Comparison of ENCODE assay signal across 13 mouse cellular contexts in genomic region chr15:27904346-27905005, GRCm38 (mm10).
A peak's percentile ranks its signal among the peaks of the same experiment; 100 is the strongest.
DNase-seq lines count a peak whose midpoint lies in the region; ATAC-seq and TF ChIP-seq lines count a peak whose summit lies in the region.
"Had no signal": no experiment of that assay in that cellular context is flagged by ENCODE, and none has a peak within 500 bp of the region (broad histone marks: within the 10 kb centered on the region; RNA-seq: fewer than 3 reads in every experiment).

No protein-coding gene starts in this region.

- no peaks in the 10 kb centered on the region for H3K9me3 ChIP-seq in heart, embryonic 12.5 days (replicated peaks)
- no peaks in the 10 kb centered on the region for H3K9me3 ChIP-seq in kidney, postnatal 0 days (replicated peaks; ENCODE audit: low read length)
- H3K9me3 ChIP-seq in ES-E14 (ENCODE audit: control insufficient read depth, insufficient read depth, low read depth, low read length): no peaks in the 10 kb centered on the region
- H3K9me3 ChIP-seq in midbrain, embryonic 15.5 days: no peaks in the 10 kb centered on the region
- H3K9me3 ChIP-seq: stomach, embryonic 15.5 days had no signal

- 0 out of 2 replicates have a peak overlapping the region, but pooled peaks have one; percentile 20 for H3K9ac ChIP-seq in heart, embryonic 12.5 days
- no peak overlapping the region for H3K9ac ChIP-seq in kidney, postnatal 0 days (ENCODE audit: low read depth, low read length)
- no peak overlapping the region for H3K9ac ChIP-seq in ES-E14 (ENCODE audit: insufficient read depth, low read depth, low read length, poor library complexity, severe bottlenecking)
- H3K9ac ChIP-seq in midbrain, embryonic 15.5 days: no peak overlapping the region
- H3K9ac ChIP-seq: stomach, embryonic 15.5 days had no signal

- 52% methylated on average over 16 of the region's 16 CpGs for WGBS in heart, embryonic 12.5 days
- WGBS in kidney, postnatal 0 days: 59% methylated on average over 16 of the region's 16 CpGs
- 60% methylated on average over 16 of the region's 16 CpGs for WGBS in midbrain, embryonic 15.5 days

- H3K27ac ChIP-seq in heart, embryonic 12.5 days (ENCODE audit: poor library complexity, severe bottlenecking): peak overlapping the region; percentile 40; the same call in 1 of the 2 replicates
- H3K27ac ChIP-seq in kidney, postnatal 0 days: no peak overlapping the region
- H3K27ac ChIP-seq in ES-E14 (ENCODE audit: insufficient read depth, low read depth, low read length, poor library complexity, severe bottlenecking): no peak overlapping the region
- 0 out of 2 replicates have a peak overlapping the region, but pooled peaks have one; percentile 4 for H3K27ac ChIP-seq in midbrain, embryonic 15.5 days
- H3K27ac ChIP-seq: stomach, embryonic 15.5 days had no signal

- intact Hi-C loops in heart, postnatal 14 days (cut with DNase I): no loop called here

- peaks cover 65% of the 10 kb centered on the region for H3K4me1 ChIP-seq in heart, embryonic 12.5 days (replicated peaks)
- no peaks in the 10 kb centered on the region for H3K4me1 ChIP-seq in kidney, postnatal 0 days (replicated peaks; ENCODE audit: insufficient read depth, low read length)
- no peaks in the 10 kb centered on the region for H3K4me1 ChIP-seq in ES-E14 (ENCODE audit: control insufficient read depth in 2 of 2, insufficient read depth in 2 of 2, low read length in 2 of 2, poor library complexity in 1 of 2)
- H3K4me1 ChIP-seq in midbrain, embryonic 15.5 days: peaks cover 35% of the 10 kb centered on the region

- TF ChIP-seq CTCF in kidney, postnatal 0 days (IDR thresholded peaks at IDR 0.05; ENCODE audit: low read depth): no peak

- no peak for ATAC-seq in heart, embryonic 12.5 days (ENCODE audit: insufficient number of reproducible peaks, low FRiP score)
- no peak for ATAC-seq in kidney, postnatal 0 days (replicated peaks; ENCODE audit: low FRiP score, low read depth)
- no peak; the same call in 1 of the 2 replicates for ATAC-seq in midbrain, embryonic 15.5 days (replicated peaks)
- ATAC-seq: inflammation-experienced regulatory T-cells, adult 6 months had no signal

- no peak overlapping the region for H3K4me3 ChIP-seq in heart, embryonic 12.5 days
- no peak overlapping the region for H3K4me3 ChIP-seq in kidney, postnatal 0 days (replicated peaks; ENCODE audit: low read depth, low read length)
- peak overlapping the region; percentile 53 to 79 for H3K4me3 ChIP-seq in ES-E14 (ENCODE audit: insufficient read depth in 1 of 2, low read depth in 1 of 2, low read length in 2 of 2, poor library complexity in 1 of 2, severe bottlenecking in 1 of 2)
- H3K4me3 ChIP-seq in midbrain, embryonic 15.5 days: no peak overlapping the region
- H3K4me3 ChIP-seq: erythroblast, embryonic 14.5 days; stomach, embryonic 15.5 days had no signal

- in situ Hi-C loops in ES-E14 (cut with MboI; ENCODE audit: low sequenced_read_pairs in 2 of 2, unreplicated experiment in 2 of 2): loop anchor here in 1 of 2 experiments (10.0 kb wide), 1 partner anchor 280 kb away; no protein-coding TSS in a partner anchor

- no peak for DNase-seq in heart, postnatal 14 days
- peak; percentile 63 for DNase-seq in kidney, postnatal 0 days (ENCODE audit: low spot score)
- DNase-seq in kidney, postnatal 10 days: no peak
- DNase-seq in ES-E14 (ENCODE audit: low read depth, low spot score): no peak
- DNase-seq in layer of hippocampus, adult 9-10 months (ENCODE audit: low spot score): no peak
- DNase-seq: adrenal gland, adult 8-10 months; lung, adult 18-20 months; spleen, adult 18-20 months had no signal

- peaks cover 24% of the 10 kb centered on the region for H3K36me3 ChIP-seq in heart, embryonic 12.5 days
- H3K36me3 ChIP-seq in kidney, postnatal 0 days (ENCODE audit: insufficient read depth, low read length): peaks cover 23% of the 10 kb centered on the region
- peaks cover 13% of the 10 kb centered on the region; the same call in 1 of the 2 replicates for H3K36me3 ChIP-seq in ES-E14 (ENCODE audit: control insufficient read depth, insufficient read depth, low read length, poor library complexity, severe bottlenecking)
- H3K36me3 ChIP-seq in midbrain, embryonic 15.5 days (replicated peaks): no peaks in the 10 kb centered on the region

- H3K27me3 ChIP-seq in heart, embryonic 12.5 days (replicated peaks): no peaks in the 10 kb centered on the region
- H3K27me3 ChIP-seq in kidney, postnatal 0 days (ENCODE audit: insufficient read depth, low read length): no peaks in the 10 kb centered on the region
- H3K27me3 ChIP-seq in midbrain, embryonic 15.5 days (replicated peaks): no peaks in the 10 kb centered on the region
- H3K27me3 ChIP-seq: stomach, embryonic 15.5 days had no signal

- H3K4me2 ChIP-seq in heart, embryonic 12.5 days: 0 out of 2 replicates have a peak overlapping the region, but pooled peaks have one; percentile 0
- no peak overlapping the region for H3K4me2 ChIP-seq in kidney, postnatal 0 days (ENCODE audit: low read length)
- no peak overlapping the region for H3K4me2 ChIP-seq in midbrain, embryonic 15.5 days
- H3K4me2 ChIP-seq: stomach, embryonic 15.5 days had no signal

TF ChIP-seq in ES-E14, 5 proteins besides CTCF, POLR2A, EP300 and RAD21:
- TF ChIP-seq ZNF384 (IDR thresholded peaks at IDR 0.05; ENCODE audit: low read depth, low read length): no peak
- TF ChIP-seq ZC3H11A (IDR thresholded peaks at IDR 0.05; ENCODE audit: borderline replicate concordance, low read depth, low read length): no peak
- no peak for TF ChIP-seq HCFC1 (IDR thresholded peaks at IDR 0.05; ENCODE audit: borderline replicate concordance, insufficient read depth, low read length)
- no peak for TF ChIP-seq CHD2 (IDR thresholded peaks at IDR 0.05; ENCODE audit: low read depth, low read length)
- TF ChIP-seq MAFK (IDR thresholded peaks at IDR 0.05; ENCODE audit: insufficient read depth, low read depth, low read length): no peak

Comparison
In these comparisons a context has a peak if more than half of its experiments do, and no peak if none do; other contexts are left out.
1. H3K27ac ChIP-seq: peak in heart, embryonic 12.5 days (single experiment) and midbrain, embryonic 15.5 days (single experiment); none in kidney, postnatal 0 days (single experiment) and ES-E14 (single experiment).
2. H3K4me3 ChIP-seq: peak in ES-E14 (2 of 2); none in heart, embryonic 12.5 days (single experiment), kidney, postnatal 0 days (single experiment) and midbrain, embryonic 15.5 days (single experiment).